ENCODE assay signal across 9 mouse cellular contexts in the genomic region with DNA sequence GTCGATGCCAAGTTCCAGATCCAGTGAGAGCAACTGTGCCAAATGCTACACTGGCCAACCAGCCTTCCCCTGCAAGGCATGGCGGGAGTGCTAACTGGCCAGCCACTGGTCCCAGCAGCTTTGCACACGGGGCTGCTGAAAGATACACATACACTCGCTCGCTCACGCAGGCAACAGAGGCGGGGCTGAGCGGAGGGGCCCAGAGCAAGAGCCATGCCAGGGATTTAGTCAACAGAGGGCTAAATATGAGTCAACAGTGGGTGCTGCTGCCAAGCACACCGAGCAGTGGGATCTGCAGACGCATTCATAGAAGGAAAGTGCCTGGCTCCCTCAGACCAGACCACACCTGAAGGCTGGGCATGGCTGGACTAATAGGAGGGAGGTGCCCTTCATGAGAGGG. TPM values are rescaled to one million over a fixed set of nuclear protein-coding genes. Genes with fewer than 3 reads are reported as not detected.
DNase-seq lines count a peak whose midpoint lies in the region; ATAC-seq lines count a peak whose summit lies in the region.
"Had no signal": no experiment of that assay in that cellular context is flagged by ENCODE, and none has a peak within 500 bp of the region (broad histone marks: within the 10 kb centered on the region; RNA-seq: fewer than 3 reads in every experiment).

No protein-coding gene starts in this region.

- peak; percentile 49 for DNase-seq in layer of hippocampus, adult 11-12 months (ENCODE audit: low spot score)
- DNase-seq in layer of hippocampus, adult 9-10 months (ENCODE audit: low spot score): no peak
- DNase-seq in adipocyte (ENCODE audit: low spot score): peak; percentile 71
- DNase-seq in fibroblast of lung, adult 2 months (ENCODE audit: low read depth): peak; percentile 87
- peak; percentile 15 for DNase-seq in ovary, postnatal 14 days (ENCODE audit: low spot score)
- no peak for DNase-seq in embryo, embryonic 9.5 days (ENCODE audit: extremely low spot score)
- no peak for DNase-seq in midbrain, embryonic 11.5 days (ENCODE audit: low spot score, missing footprints)

- H3K9ac ChIP-seq in kidney, embryonic 15.5 days: no peak overlapping the region
- H3K9ac ChIP-seq in midbrain, embryonic 11.5 days (ENCODE audit: low read length): no peak overlapping the region
- H3K9ac ChIP-seq: liver, embryonic 15.5 days had no signal

- no peak overlapping the region for H3K4me3 ChIP-seq in kidney, embryonic 15.5 days (replicated peaks)
- no peak overlapping the region for H3K4me3 ChIP-seq in midbrain, embryonic 11.5 days (ENCODE audit: low read depth, low read length)
- H3K4me3 ChIP-seq: liver, embryonic 15.5 days had no signal

- H3K27me3 ChIP-seq in kidney, embryonic 15.5 days: peaks cover 51% of the 10 kb centered on the region
- H3K27me3 ChIP-seq in midbrain, embryonic 11.5 days (ENCODE audit: control insufficient read depth, insufficient read depth, low read length): peaks cover 26% of the 10 kb centered on the region

- no peaks in the 10 kb centered on the region for H3K36me3 ChIP-seq in kidney, embryonic 15.5 days
- no peaks in the 10 kb centered on the region for H3K36me3 ChIP-seq in midbrain, embryonic 11.5 days (ENCODE audit: control insufficient read depth, insufficient read depth, low read length)
- H3K36me3 ChIP-seq: liver, embryonic 15.5 days had no signal

- no peak overlapping the region for H3K27ac ChIP-seq in kidney, embryonic 15.5 days
- H3K27ac ChIP-seq in midbrain, embryonic 11.5 days (ENCODE audit: low read depth, low read length): no peak overlapping the region
- H3K27ac ChIP-seq: liver, embryonic 15.5 days had no signal

- peak; percentile 3; the same call in 1 of the 2 replicates for ATAC-seq in kidney, embryonic 15.5 days (replicated peaks; ENCODE audit: low FRiP score)
- no peak for ATAC-seq in midbrain, embryonic 11.5 days (ENCODE audit: low FRiP score)

- no peaks in the 10 kb centered on the region for H3K9me3 ChIP-seq in kidney, embryonic 15.5 days (replicated peaks)
- H3K9me3 ChIP-seq in midbrain, embryonic 11.5 days (ENCODE audit: control insufficient read depth, low read length): no peaks in the 10 kb centered on the region
- H3K9me3 ChIP-seq: liver, embryonic 15.5 days had no signal

- H3K4me1 ChIP-seq in kidney, embryonic 15.5 days: peaks cover 61% of the 10 kb centered on the region
- H3K4me1 ChIP-seq in midbrain, embryonic 11.5 days (ENCODE audit: control insufficient read depth, insufficient read depth, low read length): peaks cover 15% of the 10 kb centered on the region

- 65% methylated on average over 10 of the region's 10 CpGs for WGBS in kidney, embryonic 15.5 days
- 73% methylated on average over 10 of the region's 10 CpGs for WGBS in midbrain, embryonic 11.5 days

- no peak overlapping the region for H3K4me2 ChIP-seq in kidney, embryonic 15.5 days
- no peak overlapping the region for H3K4me2 ChIP-seq in midbrain, embryonic 11.5 days
- H3K4me2 ChIP-seq: liver, embryonic 15.5 days had no signal

RNA-seq across cellular contexts. Expression of gene Epb41l4b, which starts 3.8 kb away (rescaled TPM):
- 2.2 and 2.9 TPM in 2 replicates for polyA plus RNA-seq in kidney, embryonic 15.5 days (2015; fragmentation: Nextera tagmentation; extraction: Ambion mirVana)
- polyA plus RNA-seq in midbrain, embryonic 11.5 days (2014; fragmentation: Nextera tagmentation; extraction: Ambion mirVana): 0.51 and 0.70 TPM in 2 replicates

Comparison
In these comparisons a context has a peak if more than half of its experiments do, and no peak if none do; other contexts are left out.
1. DNase-seq: peak in layer of hippocampus, adult 11-12 months (single experiment), adipocyte (single experiment), fibroblast of lung, adult 2 months (single experiment) and ovary, postnatal 14 days (single experiment); none in layer of hippocampus, adult 9-10 months (single experiment), embryo, embryonic 9.5 days (single experiment) and midbrain, embryonic 11.5 days (single experiment).